Mouse (Mus musculus) heart, embryonic 12.5 days (tissue): ENCODE measurements around the gene Gad2. TPM values are rescaled to one million over a fixed set of nuclear protein-coding genes. Genes with fewer than 3 reads are reported as not detected.
A peak's percentile ranks its signal among the peaks of the same experiment; 100 is the strongest.

Experiments
- ATAC-seq: fragments of 200-750 bp; cut with Nextera tagmentation; 2 replicates; pipeline ENCODE4 v1.8.0; 2017; ENCODE audit warnings: moderate TSS enrichment, moderate library complexity; ENCODE audit not compliant: insufficient number of reproducible peaks, low FRiP score
- H3K27ac ChIP-seq: fragments of 300-500 bp; sonication (generic); 2 replicates; pipeline ENCODE4 v1.5.1; 2016; ENCODE audit warnings: mild to moderate bottlenecking, moderate library complexity; ENCODE audit not compliant: poor library complexity, severe bottlenecking
- H3K27me3 ChIP-seq: fragments of 300-500 bp; sonication (generic); replicated peaks from 2 replicates; pipeline ENCODE4 v1.6.1; 2016; ENCODE audit warnings: mild to moderate bottlenecking, moderate library complexity
- H3K36me3 ChIP-seq: fragments of 300-500 bp; sonication (generic); 2 replicates; pipeline ENCODE4 v1.6.1; 2016; ENCODE audit warnings: mild to moderate bottlenecking, moderate library complexity
- H3K4me1 ChIP-seq: fragments of 300-500 bp; sonication (generic); replicated peaks from 2 replicates; pipeline ENCODE4 v1.6.1; 2016; ENCODE audit warnings: mild to moderate bottlenecking
- H3K4me2 ChIP-seq: fragments of 300-500 bp; sonication (generic); 2 replicates; pipeline ENCODE4 v1.6.1; 2016; ENCODE audit warnings: mild to moderate bottlenecking, moderate library complexity
- H3K4me3 ChIP-seq: fragments of 300-500 bp; sonication (generic); 2 replicates; pipeline ENCODE4 v1.5.1; 2016; ENCODE audit warnings: mild to moderate bottlenecking
- H3K9ac ChIP-seq: fragments of 300-500 bp; sonication (generic); 2 replicates; pipeline ENCODE4 v1.6.1; 2016; ENCODE audit warnings: mild to moderate bottlenecking, moderate library complexity
- H3K9me3 ChIP-seq: fragments of 300-500 bp; sonication (generic); replicated peaks from 2 replicates; pipeline ENCODE4 v1.6.1; 2016; ENCODE audit warnings: mild to moderate bottlenecking, moderate library complexity
- WGBS: fragments of 180-500 bp; shearing (Covaris S2); methylation state at CpG from one replicate; pipeline ENCODE4 v1.1.7; 2016; 5-methylcytosine and 5-hydroxymethylcytosine counted together
- polyA plus RNA-seq: library from polyadenylated mRNA; unstranded; fragments of >200 nt; fragmentation: Nextera tagmentation; extraction: Ambion mirVana; gene quantifications from 2 replicates; pipeline ENCODE4 v1.2.1, GENCODE M21; 2016

Gad2 gene
- polyA plus RNA-seq, 1 experiment from 2014 or later = 0.42 TPM

GRCm38 (mm10) chr2:22651826-22652225 is 29.8 kb downstream of the Gad2 start:
- Histone ChIP-seq H3K4me1 (no peaks in the 10 kb centered on the region), H3K4me3 (no peak overlapping the region), H3K36me3 (no peaks in the 10 kb centered on the region), H3K9me3 (no peaks in the 10 kb centered on the region), H3K4me2 (no peak overlapping the region), H3K27ac (no peak overlapping the region), H3K27me3 (no peaks in the 10 kb centered on the region), H3K9ac (no peak overlapping the region)
- no peak for ATAC-seq
- 64% methylated on average over 4 of the region's 4 CpGs for WGBS

- H3K36me3 ChIP-seq = no peaks in the 10 kb centered on the region
- H3K9me3 ChIP-seq = no peaks in the 10 kb centered on the region
- no peak overlapping the region for H3K9ac ChIP-seq
- no peaks in the 10 kb centered on the region for H3K27me3 ChIP-seq
- no peak overlapping the region for H3K4me2 ChIP-seq
- H3K4me3 ChIP-seq = no peak overlapping the region
- ATAC-seq = no peak
- 62% methylated on average over 1 of the region's 1 CpGs for whole genome bisulfite sequencing
- no peak overlapping the region for H3K27ac ChIP-seq
- no peaks in the 10 kb centered on the region for H3K4me1 ChIP-seq
Measured at GRCm38 (mm10) chr2:22663731-22664130, 41.7 kb downstream of the Gad2 start.

- no peak overlapping the region for H3K27ac ChIP-seq
- H3K9ac ChIP-seq = no peak overlapping the region
- no peaks in the 10 kb centered on the region for H3K27me3 ChIP-seq
- no peak overlapping the region for H3K4me3 ChIP-seq
- ATAC-seq = no peak
- H3K4me2 ChIP-seq = no peak overlapping the region
- H3K9me3 ChIP-seq = no peaks in the 10 kb centered on the region
- H3K4me1 ChIP-seq = no peaks in the 10 kb centered on the region
- no peaks in the 10 kb centered on the region for H3K36me3 ChIP-seq
- WGBS = 36% methylated on average over 2 of the region's 2 CpGs
Measured at GRCm38 (mm10) chr2:22670415-22670814, 48.4 kb downstream of the Gad2 start.

- Histone ChIP-seq H3K4me3 (no peak overlapping the region), H3K4me1 (no peaks in the 10 kb centered on the region), H3K9me3 (no peaks in the 10 kb centered on the region), H3K27ac (no peak overlapping the region), H3K4me2 (no peak overlapping the region), H3K27me3 (no peaks in the 10 kb centered on the region), H3K9ac (no peak overlapping the region), H3K36me3 (no peaks in the 10 kb centered on the region)
- no peak for ATAC-seq
- 59% methylated on average over 1 of the region's 1 CpGs for WGBS
Measured at GRCm38 (mm10) chr2:22671348-22671747, 49.3 kb downstream of the Gad2 start.

GRCm38 (mm10) chr2:22677066-22677465 is 55.1 kb downstream of the Gad2 start:
- Histone ChIP-seq H3K4me2 (no peak overlapping the region), H3K27me3 (no peaks in the 10 kb centered on the region), H3K27ac (no peak overlapping the region), H3K4me3 (no peak overlapping the region), H3K36me3 (no peaks in the 10 kb centered on the region), H3K9ac (no peak overlapping the region), H3K9me3 (no peaks in the 10 kb centered on the region), H3K4me1 (no peaks in the 10 kb centered on the region)
- WGBS = 42% methylated on average over 8 of the region's 8 CpGs
- ATAC-seq = no peak

- Histone ChIP-seq H3K4me3 (no peak overlapping the region), H3K36me3 (no peaks in the 10 kb centered on the region), H3K27me3 (no peaks in the 10 kb centered on the region), H3K27ac (no peak overlapping the region), H3K9me3 (no peaks in the 10 kb centered on the region), H3K9ac (no peak overlapping the region), H3K4me1 (no peaks in the 10 kb centered on the region), H3K4me2 (no peak overlapping the region)
- WGBS = 52% methylated on average over 4 of the region's 4 CpGs
- ATAC-seq = no peak
Measured at GRCm38 (mm10) chr2:22679944-22680343, 57.9 kb downstream of the Gad2 start.

- WGBS = 80% methylated on average over 7 of the region's 7 CpGs
- H3K36me3 ChIP-seq = no peaks in the 10 kb centered on the region
- H3K27me3 ChIP-seq = no peaks in the 10 kb centered on the region
- no peak overlapping the region for H3K4me3 ChIP-seq
- no peaks in the 10 kb centered on the region for H3K4me1 ChIP-seq
- no peak overlapping the region for H3K27ac ChIP-seq
- no peak for ATAC-seq
- no peaks in the 10 kb centered on the region for H3K9me3 ChIP-seq
- H3K4me2 ChIP-seq = no peak overlapping the region
- no peak overlapping the region for H3K9ac ChIP-seq
Measured at GRCm38 (mm10) chr2:22689969-22690368, 68.0 kb downstream of the Gad2 start.

- no peaks in the 10 kb centered on the region for H3K4me1 ChIP-seq
- no peaks in the 10 kb centered on the region for H3K36me3 ChIP-seq
- H3K27ac ChIP-seq = no peak overlapping the region
- H3K4me2 ChIP-seq = no peak overlapping the region
- 68% methylated on average over 4 of the region's 4 CpGs for WGBS
- H3K27me3 ChIP-seq = no peaks in the 10 kb centered on the region
- no peak overlapping the region for H3K9ac ChIP-seq
- ATAC-seq = no peak
- H3K4me3 ChIP-seq = no peak overlapping the region
- no peaks in the 10 kb centered on the region for H3K9me3 ChIP-seq
Measured at GRCm38 (mm10) chr2:22704780-22705727, 83.0 kb downstream of the Gad2 start.

GRCm38 (mm10) chr2:22706233-22706632 is 84.2 kb downstream of the Gad2 start:
- Histone ChIP-seq H3K27me3 (no peaks in the 10 kb centered on the region), H3K27ac (no peak overlapping the region), H3K4me2 (no peak overlapping the region), H3K9me3 (no peaks in the 10 kb centered on the region), H3K4me3 (no peak overlapping the region), H3K9ac (no peak overlapping the region), H3K4me1 (no peaks in the 10 kb centered on the region), H3K36me3 (no peaks in the 10 kb centered on the region)
- WGBS = 57% methylated on average over 3 of the region's 3 CpGs
- no peak for ATAC-seq

GRCm38 (mm10) chr2:22721522-22722470 is 99.8 kb downstream of the Gad2 start:
- H3K4me1 ChIP-seq = no peaks in the 10 kb centered on the region
- H3K27me3 ChIP-seq = no peaks in the 10 kb centered on the region
- H3K9ac ChIP-seq = no peak overlapping the region
- H3K27ac ChIP-seq = no peak overlapping the region
- peak; percentile 80 for ATAC-seq
- no peak overlapping the region for H3K4me2 ChIP-seq
- no peaks in the 10 kb centered on the region for H3K36me3 ChIP-seq
- H3K4me3 ChIP-seq = no peak overlapping the region
- H3K9me3 ChIP-seq = no peaks in the 10 kb centered on the region
- 15% methylated on average over 8 of the region's 8 CpGs for WGBS

GRCm38 (mm10) chr2:22723927-22724534 is 102.0 kb downstream of the Gad2 start:
- Histone ChIP-seq H3K9me3 (no peaks in the 10 kb centered on the region), H3K4me2 (no peak overlapping the region), H3K4me1 (no peaks in the 10 kb centered on the region), H3K27me3 (no peaks in the 10 kb centered on the region), H3K9ac (no peak overlapping the region), H3K27ac (no peak overlapping the region), H3K4me3 (no peak overlapping the region), H3K36me3 (no peaks in the 10 kb centered on the region)
- ATAC-seq = no peak
- WGBS = 70% methylated on average over 3 of the region's 3 CpGs
